In the genomic region with DNA sequence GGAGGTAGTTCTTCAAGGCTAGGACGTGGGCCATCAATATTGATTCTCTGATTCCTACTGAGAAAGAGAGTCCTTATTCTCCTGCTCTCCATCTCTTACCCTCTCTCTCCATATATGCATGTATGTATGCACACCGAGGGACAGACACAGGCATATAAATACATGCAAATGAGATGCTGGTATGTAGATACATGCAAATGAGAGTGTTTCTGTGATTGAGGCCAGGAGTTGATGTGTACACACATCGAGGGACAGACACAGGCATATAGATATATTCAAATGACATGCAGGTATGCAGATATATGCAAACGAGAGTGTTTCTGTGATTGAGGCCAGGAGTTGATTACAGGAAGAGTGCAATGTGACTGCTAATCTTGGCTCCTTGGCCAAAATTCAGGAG, we compare ENCODE assay signal across 23 mouse cellular contexts. TPM values are rescaled to one million over a fixed set of nuclear protein-coding genes. Genes with fewer than 3 reads are reported as not detected.
DNase-seq lines count a peak whose midpoint lies in the region; ATAC-seq and TF ChIP-seq lines count a peak whose summit lies in the region.
"Had no signal": no experiment of that assay in that cellular context is flagged by ENCODE, and none has a peak within 500 bp of the region (broad histone marks: within the 10 kb centered on the region; RNA-seq: fewer than 3 reads in every experiment).

No protein-coding gene starts in this region.

- H3K27me3 ChIP-seq in hindbrain, embryonic 11.5 days (ENCODE audit: control insufficient read depth, insufficient read depth, low read length): no peaks in the 10 kb centered on the region
- H3K27me3 ChIP-seq in hindbrain, postnatal 0 days (ENCODE audit: insufficient read depth, low read length): no peaks in the 10 kb centered on the region
- H3K27me3 ChIP-seq in neural tube, embryonic 12.5 days (replicated peaks): no peaks in the 10 kb centered on the region
- no peaks in the 10 kb centered on the region for H3K27me3 ChIP-seq in neural tube, embryonic 15.5 days (replicated peaks)
- no peaks in the 10 kb centered on the region for H3K27me3 ChIP-seq in hindbrain, embryonic 14.5 days (ENCODE audit: control insufficient read depth, insufficient read depth, low read length)
- no peaks in the 10 kb centered on the region for H3K27me3 ChIP-seq in neural tube, embryonic 13.5 days
- H3K27me3 ChIP-seq: limb, embryonic 13.5 days had no signal

- H3K9ac ChIP-seq in hindbrain, embryonic 11.5 days (ENCODE audit: low read depth, low read length): no peak overlapping the region
- H3K9ac ChIP-seq in hindbrain, postnatal 0 days (replicated peaks; ENCODE audit: low read length): no peak overlapping the region
- no peak overlapping the region for H3K9ac ChIP-seq in neural tube, embryonic 12.5 days
- no peak overlapping the region for H3K9ac ChIP-seq in neural tube, embryonic 15.5 days (replicated peaks)
- H3K9ac ChIP-seq in hindbrain, embryonic 14.5 days: no peak overlapping the region
- H3K9ac ChIP-seq in neural tube, embryonic 13.5 days: no peak overlapping the region
- H3K9ac ChIP-seq: limb, embryonic 13.5 days; liver, embryonic 12.5 days had no signal

- no peak overlapping the region for H3K4me3 ChIP-seq in hindbrain, embryonic 11.5 days (ENCODE audit: low read depth, low read length)
- H3K4me3 ChIP-seq in hindbrain, postnatal 0 days (ENCODE audit: low read length): no peak overlapping the region
- H3K4me3 ChIP-seq in neural tube, embryonic 12.5 days: no peak overlapping the region
- no peak overlapping the region for H3K4me3 ChIP-seq in neural tube, embryonic 15.5 days (replicated peaks)
- H3K4me3 ChIP-seq in hindbrain, embryonic 14.5 days (replicated peaks; ENCODE audit: low read length): no peak overlapping the region
- no peak overlapping the region for H3K4me3 ChIP-seq in neural tube, embryonic 13.5 days
- H3K4me3 ChIP-seq: limb, embryonic 13.5 days; liver, embryonic 12.5 days; megakaryocyte, embryonic 14.5 days had no signal

- H3K4me1 ChIP-seq in hindbrain, embryonic 11.5 days (replicated peaks; ENCODE audit: control insufficient read depth, insufficient read depth, low read length): no peaks in the 10 kb centered on the region
- no peaks in the 10 kb centered on the region for H3K4me1 ChIP-seq in hindbrain, postnatal 0 days (ENCODE audit: insufficient read depth, low read length)
- 0 out of 2 replicates have a peak, but pooled peaks cover 13% of the 10 kb centered on the region for H3K4me1 ChIP-seq in neural tube, embryonic 12.5 days
- H3K4me1 ChIP-seq in neural tube, embryonic 15.5 days: no peaks in the 10 kb centered on the region
- no peaks in the 10 kb centered on the region for H3K4me1 ChIP-seq in hindbrain, embryonic 14.5 days (replicated peaks; ENCODE audit: control insufficient read depth, insufficient read depth, low read length)
- peaks cover 21% of the 10 kb centered on the region for H3K4me1 ChIP-seq in neural tube, embryonic 13.5 days (replicated peaks)
- H3K4me1 ChIP-seq: liver, embryonic 12.5 days had no signal

- no peak overlapping the region for H3K4me2 ChIP-seq in hindbrain, embryonic 11.5 days (replicated peaks; ENCODE audit: low read depth, low read length)
- H3K4me2 ChIP-seq in hindbrain, postnatal 0 days (ENCODE audit: low read depth, low read length): no peak overlapping the region
- no peak overlapping the region for H3K4me2 ChIP-seq in neural tube, embryonic 12.5 days (replicated peaks)
- H3K4me2 ChIP-seq in neural tube, embryonic 15.5 days: no peak overlapping the region
- no peak overlapping the region for H3K4me2 ChIP-seq in hindbrain, embryonic 14.5 days (replicated peaks)
- no peak overlapping the region for H3K4me2 ChIP-seq in neural tube, embryonic 13.5 days
- H3K4me2 ChIP-seq: heart, embryonic 11.5 days; limb, embryonic 13.5 days; liver, embryonic 12.5 days had no signal

- H3K27ac ChIP-seq in hindbrain, embryonic 11.5 days (ENCODE audit: low read depth, low read length): no peak overlapping the region
- no peak overlapping the region for H3K27ac ChIP-seq in hindbrain, postnatal 0 days
- no peak overlapping the region for H3K27ac ChIP-seq in neural tube, embryonic 12.5 days
- H3K27ac ChIP-seq in neural tube, embryonic 15.5 days (replicated peaks): no peak overlapping the region
- no peak overlapping the region for H3K27ac ChIP-seq in hindbrain, embryonic 14.5 days
- no peak overlapping the region for H3K27ac ChIP-seq in neural tube, embryonic 13.5 days (replicated peaks)
- H3K27ac ChIP-seq: limb, embryonic 13.5 days; liver, embryonic 12.5 days had no signal

- H3K36me3 ChIP-seq in hindbrain, embryonic 11.5 days (ENCODE audit: control insufficient read depth, insufficient read depth, low read length): no peaks in the 10 kb centered on the region
- no peaks in the 10 kb centered on the region for H3K36me3 ChIP-seq in hindbrain, postnatal 0 days (ENCODE audit: insufficient read depth, low read length)
- no peaks in the 10 kb centered on the region for H3K36me3 ChIP-seq in neural tube, embryonic 12.5 days
- no peaks in the 10 kb centered on the region for H3K36me3 ChIP-seq in neural tube, embryonic 15.5 days
- H3K36me3 ChIP-seq in hindbrain, embryonic 14.5 days (replicated peaks; ENCODE audit: control insufficient read depth, insufficient read depth): no peaks in the 10 kb centered on the region
- H3K36me3 ChIP-seq in neural tube, embryonic 13.5 days: no peaks in the 10 kb centered on the region
- H3K36me3 ChIP-seq: limb, embryonic 13.5 days; liver, embryonic 12.5 days had no signal

- TF ChIP-seq CTCF in hindbrain, postnatal 0 days (IDR thresholded peaks at IDR 0.05; ENCODE audit: low read depth): no peak

- peak; percentile 59; the same call in 1 of the 2 replicates for ATAC-seq in hindbrain, embryonic 11.5 days (ENCODE audit: low FRiP score)
- no peak for ATAC-seq in hindbrain, postnatal 0 days
- peak; percentile 48 for ATAC-seq in neural tube, embryonic 12.5 days (ENCODE audit: low FRiP score, low read depth)
- no peak for ATAC-seq in neural tube, embryonic 15.5 days (ENCODE audit: low FRiP score)
- peak; percentile 43; the same call in 1 of the 2 replicates for ATAC-seq in hindbrain, embryonic 14.5 days (ENCODE audit: low FRiP score)
- ATAC-seq in neural tube, embryonic 13.5 days (ENCODE audit: low read depth): peak; percentile 57; the same call in 1 of the 2 replicates
- ATAC-seq: activated CD4-positive, CD25-positive, alpha-beta regulatory T cell, adult 4 months; intestine, postnatal 0 days; liver, embryonic 12.5 days had no signal

- H3K9me3 ChIP-seq in hindbrain, embryonic 11.5 days (ENCODE audit: control insufficient read depth, low read length): no peaks in the 10 kb centered on the region
- H3K9me3 ChIP-seq in hindbrain, postnatal 0 days (ENCODE audit: low read length): no peaks in the 10 kb centered on the region
- H3K9me3 ChIP-seq in neural tube, embryonic 12.5 days: no peaks in the 10 kb centered on the region
- no peaks in the 10 kb centered on the region for H3K9me3 ChIP-seq in neural tube, embryonic 15.5 days (replicated peaks)
- no peaks in the 10 kb centered on the region for H3K9me3 ChIP-seq in hindbrain, embryonic 14.5 days (ENCODE audit: control insufficient read depth, low read length)
- no peaks in the 10 kb centered on the region for H3K9me3 ChIP-seq in neural tube, embryonic 13.5 days
- H3K9me3 ChIP-seq: limb, embryonic 13.5 days; liver, embryonic 12.5 days had no signal

- 78% methylated on average over 4 of the region's 4 CpGs for WGBS in hindbrain, embryonic 11.5 days
- WGBS in hindbrain, postnatal 0 days: 47% methylated on average over 4 of the region's 4 CpGs
- WGBS in neural tube, embryonic 12.5 days: 66% methylated on average over 4 of the region's 4 CpGs
- 35% methylated on average over 4 of the region's 4 CpGs for WGBS in neural tube, embryonic 15.5 days
- 42% methylated on average over 4 of the region's 4 CpGs for WGBS in hindbrain, embryonic 14.5 days
- WGBS in neural tube, embryonic 13.5 days: 51% methylated on average over 4 of the region's 4 CpGs

- no peak for DNase-seq in hindbrain, embryonic 11.5 days (ENCODE audit: low spot score)
- no peak for DNase-seq in hindbrain, postnatal 0 days (ENCODE audit: low spot score)
- DNase-seq in hindbrain, embryonic 14.5 days (ENCODE audit: low spot score): no peak
- no peak for DNase-seq in thymus, postnatal 4 days
- no peak for DNase-seq in kidney, postnatal 14 days
- DNase-seq: adrenal gland, adult 8-10 months; cerebellum, adult 18-20 months; cerebellum, postnatal 14 days; heart, postnatal 10 days; kidney, postnatal 36 days; lung, adult 18-20 months; right cerebral cortex, postnatal 14 days had no signal

RNA-seq across cellular contexts. Expression of gene Ccn1, which starts 9.6 kb away (rescaled TPM):
- polyA plus RNA-seq in hindbrain, embryonic 11.5 days (2014; fragmentation: Nextera tagmentation; extraction: Ambion mirVana): 23.5 and 23.7 TPM in 2 replicates
- total RNA-seq in hindbrain, postnatal 0 days (2014; rRNA removed): 2.9 and 8.2 TPM in 2 replicates
- 9.7 and 10.1 TPM in 2 replicates for polyA plus RNA-seq in hindbrain, postnatal 0 days (2015; fragmentation: Nextera tagmentation; extraction: Ambion mirVana)
- polyA plus RNA-seq in neural tube, embryonic 12.5 days (2016; fragmentation: Nextera tagmentation; extraction: Ambion mirVana): 20.2 and 25.4 TPM in 2 replicates
- 8.9 and 10.2 TPM in 2 replicates for polyA plus RNA-seq in neural tube, embryonic 15.5 days (2015; fragmentation: Nextera tagmentation; extraction: Ambion mirVana)
- polyA plus RNA-seq in hindbrain, embryonic 14.5 days (2014; fragmentation: Nextera tagmentation; extraction: Ambion mirVana): 4.6 and 4.7 TPM in 2 replicates
- 11.3 and 13.7 TPM in 2 replicates for polyA plus RNA-seq in neural tube, embryonic 13.5 days (2015; fragmentation: Nextera tagmentation; extraction: Ambion mirVana)
- total RNA-seq: granulocyte monocyte progenitor cell, adult 5-6 weeks; MEL had no signal
- polyA plus RNA-seq: activated CD4-positive, CD25-positive, alpha-beta regulatory T cell, adult 4 months had no signal

Comparison
In these comparisons a context has a peak if more than half of its experiments do, and no peak if none do; other contexts are left out.
1. ATAC-seq: peak in hindbrain, embryonic 11.5 days (single experiment), neural tube, embryonic 12.5 days (single experiment), hindbrain, embryonic 14.5 days (single experiment) and neural tube, embryonic 13.5 days (single experiment); none in hindbrain, postnatal 0 days (single experiment) and neural tube, embryonic 15.5 days (single experiment).